Mouse (Mus musculus) intestine, postnatal 0 days (tissue): ENCODE measurements around the gene Rnf2. TPM values are rescaled to one million over a fixed set of nuclear protein-coding genes. Genes with fewer than 3 reads are reported as not detected.

Experiments used
- ATAC-seq: fragments of 200-750 bp; cut with Nextera tagmentation; 2 replicates; pipeline ENCODE4 v1.8.0; 2017; ENCODE audit warnings: mild to moderate bottlenecking, moderate TSS enrichment, moderate library complexity
- H3K27ac ChIP-seq: fragments of 300-500 bp; sonication (generic); 2 replicates; pipeline ENCODE4 v1.5.1; 2014; ENCODE audit warnings: mild to moderate bottlenecking, low read depth, low read length, moderate library complexity
- H3K27me3 ChIP-seq: fragments of 300-500 bp; sonication (generic); replicated peaks from 2 replicates; pipeline ENCODE4 v1.6.1; 2014; ENCODE audit warnings: low read length, mixed read lengths; ENCODE audit not compliant: control insufficient read depth, insufficient read depth
- H3K36me3 ChIP-seq: fragments of 300-500 bp; sonication (generic); 2 replicates; pipeline ENCODE4 v1.6.1; 2014; ENCODE audit warnings: mild to moderate bottlenecking, moderate library complexity; ENCODE audit not compliant: control insufficient read depth, insufficient read depth
- H3K4me1 ChIP-seq: fragments of 300-500 bp; sonication (generic); replicated peaks from 2 replicates; pipeline ENCODE4 v1.6.1; 2014; ENCODE audit warnings: antibody characterized with exemption, low read length, mixed read lengths; ENCODE audit not compliant: control insufficient read depth, insufficient read depth
- H3K4me2 ChIP-seq: fragments of 300-500 bp; sonication (generic); replicated peaks from 2 replicates; pipeline ENCODE4 v1.6.1; 2014; ENCODE audit warnings: low read depth, mild to moderate bottlenecking, moderate library complexity
- H3K4me3 ChIP-seq: fragments of 300-500 bp; sonication (generic); 2 replicates; pipeline ENCODE4 v1.5.1; 2014; ENCODE audit warnings: low read depth, low read length
- H3K9ac ChIP-seq: fragments of 300-500 bp; sonication (generic); 2 replicates; pipeline ENCODE4 v1.6.1; 2014; ENCODE audit warnings: mild to moderate bottlenecking, low read depth, low read length
- H3K9me3 ChIP-seq: fragments of 300-500 bp; sonication (generic); 2 replicates; pipeline ENCODE4 v1.6.1; 2016; ENCODE audit warnings: mixed run types; ENCODE audit not compliant: control insufficient read depth
- CTCF ChIP-seq: sonication (generic); IDR thresholded peaks from 2 replicates; pipeline ENCODE4 v1.5.1; 2016; ENCODE audit warnings: low read depth, mild to moderate bottlenecking, control low read depth, antibody characterized with exemption, moderate library complexity
- WGBS: fragments of 180-500 bp; shearing (Covaris S2); extraction: QIAGEN DNeasy Blood & Tissue Kit; methylation state at CpG from one replicate; pipeline ENCODE4 v1.1.7; 2014; 5-methylcytosine and 5-hydroxymethylcytosine counted together
- polyA plus RNA-seq: library from polyadenylated mRNA; unstranded; fragments of >200 nt; fragmentation: Nextera tagmentation; extraction: Ambion mirVana; gene quantifications from 2 replicates; pipeline ENCODE4 v1.2.1, GENCODE M21; 2015

Rnf2 gene
- polyA plus RNA-seq, 1 experiment from 2014 or later: 26.9 TPM

DNA sequence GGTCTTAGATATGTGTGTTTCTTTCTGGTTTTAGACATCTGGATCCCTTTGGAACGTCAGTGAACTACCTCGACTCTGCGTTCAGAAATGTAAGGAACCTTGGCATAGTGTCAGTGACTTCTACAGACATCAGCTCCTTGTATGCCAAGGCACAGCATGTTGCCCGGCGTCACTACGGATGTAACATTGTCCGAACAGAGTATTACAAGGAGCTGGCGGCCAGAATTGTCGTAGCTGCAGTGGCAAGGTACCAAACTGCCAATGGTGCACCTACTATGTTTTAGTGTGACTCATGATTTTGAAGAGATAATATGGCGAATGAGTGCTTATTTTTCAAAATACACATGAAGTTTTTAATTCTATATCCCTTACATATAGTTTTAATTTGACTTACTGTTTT lies 50.9 kb downstream of the Rnf2 start:
- no peak for ATAC-seq
- 94% methylated on average over 10 of the region's 10 CpGs for WGBS
- Histone ChIP-seq H3K27ac (no peak overlapping the region), H3K4me1 (no peaks in the 10 kb centered on the region), H3K4me2 (no peak overlapping the region), H3K4me3 (no peak overlapping the region), H3K9ac (no peak overlapping the region), H3K36me3 (peaks cover 80% of the 10 kb centered on the region), H3K27me3 (no peaks in the 10 kb centered on the region), H3K9me3 (no peaks in the 10 kb centered on the region)
- TF ChIP-seq CTCF: no peak

DNA sequence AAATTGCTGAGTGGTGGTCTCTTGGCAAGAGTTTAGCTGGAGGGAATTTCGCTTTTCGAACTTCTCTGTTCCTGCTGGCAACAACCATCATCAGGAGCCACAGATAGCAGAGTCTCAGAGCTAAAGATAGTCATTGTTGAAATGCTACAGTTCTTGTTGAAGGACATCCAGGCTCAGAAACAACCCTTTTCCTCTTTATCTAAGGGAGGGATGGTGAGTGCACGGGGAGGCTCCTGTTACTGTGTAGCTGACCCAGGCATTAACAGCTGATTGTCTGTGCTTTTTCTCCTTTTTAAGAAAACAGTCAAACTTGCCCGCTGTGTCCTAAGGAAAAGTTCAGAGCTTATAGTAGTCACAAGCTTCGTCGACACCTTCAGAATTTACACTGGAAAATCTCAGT lies 65.3 kb downstream of the Rnf2 start:
- H3K27ac ChIP-seq: no peak overlapping the region
- no peak overlapping the region for H3K9ac ChIP-seq
- no peak for TF ChIP-seq CTCF
- no peaks in the 10 kb centered on the region for H3K4me1 ChIP-seq
- no peak overlapping the region for H3K4me3 ChIP-seq
- 83% methylated on average over 6 of the region's 6 CpGs for WGBS
- no peak for ATAC-seq
- H3K9me3 ChIP-seq: no peaks in the 10 kb centered on the region
- peaks cover 54% of the 10 kb centered on the region for H3K36me3 ChIP-seq
- H3K4me2 ChIP-seq: no peak overlapping the region
- no peaks in the 10 kb centered on the region for H3K27me3 ChIP-seq

- Histone ChIP-seq H3K4me3 (peak overlapping the region; percentile 94), H3K27ac (peak overlapping the region; percentile 100), H3K27me3 (no peaks in the 10 kb centered on the region), H3K36me3 (peaks cover 3% of the 10 kb centered on the region; the same call in 1 of the 2 replicates), H3K4me2 (peak overlapping the region; percentile 72), H3K9ac (peak overlapping the region; percentile 98), H3K9me3 (no peaks in the 10 kb centered on the region), H3K4me1 (no peaks in the 10 kb centered on the region)
- 17% methylated on average over 9 of the region's 9 CpGs for WGBS
- no peak for TF ChIP-seq CTCF
- peak; percentile 24; the same call in 1 of the 2 replicates for ATAC-seq
Measured at GRCm38 (mm10) chr1:151429316-151429715, 71.4 kb downstream of the Rnf2 start.

- peak within 1 kb of the TSS; percentile 100 for H3K27ac ChIP-seq
- no peaks in the 10 kb centered on the region for H3K27me3 ChIP-seq
- peak within 1 kb of the TSS; percentile 94 for H3K4me3 ChIP-seq
- no peaks in the 10 kb centered on the region; the same call in 1 of the 2 replicates for H3K36me3 ChIP-seq
- H3K4me2 ChIP-seq: peak within 1 kb of the TSS; percentile 72
- peak within 1 kb of the TSS; percentile 98 for H3K9ac ChIP-seq
- H3K4me1 ChIP-seq: no peaks in the 10 kb centered on the region
- TF ChIP-seq CTCF: no peak
- WGBS: under 1% methylated on average over 73 of the region's 74 CpGs
- peak; percentile 99 for ATAC-seq
- no peaks in the 10 kb centered on the region for H3K9me3 ChIP-seq
Measured at GRCm38 (mm10) chr1:151428263-151429221, 72.2 kb downstream of the Rnf2 start, which contains the start of the genes Swt1 and Trmt1l. Gene Swt1, minus strand, starts transcription at chr1:151428455. Gene Trmt1l, plus strand, starts transcription at chr1:151428542.

DNA sequence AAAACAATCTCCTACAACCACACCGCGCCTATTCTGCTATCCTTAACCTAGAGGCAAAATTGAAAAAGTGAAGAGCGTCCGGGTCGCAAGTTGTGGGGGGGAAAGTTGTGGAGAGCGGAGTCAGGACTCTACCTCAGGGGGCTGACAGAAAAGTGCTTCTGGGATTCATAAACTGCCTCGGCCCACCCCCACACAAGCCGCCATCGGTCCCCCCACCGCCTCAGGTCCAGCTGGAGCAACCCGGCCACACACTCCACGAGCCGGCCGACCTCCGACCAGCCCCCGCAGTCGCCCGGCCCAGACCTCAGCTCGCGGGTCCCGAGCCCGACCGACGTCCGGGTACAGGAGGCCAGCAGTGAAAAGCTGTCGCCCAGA lies 72.9 kb downstream of the Rnf2 start:
- Histone ChIP-seq H3K9ac (peak overlapping the region; percentile 78), H3K27ac (peak overlapping the region; percentile 100), H3K36me3 (no peaks in the 10 kb centered on the region), H3K4me1 (no peaks in the 10 kb centered on the region), H3K27me3 (no peaks in the 10 kb centered on the region), H3K4me2 (peak overlapping the region; percentile 72), H3K4me3 (peak overlapping the region; percentile 94), H3K9me3 (no peaks in the 10 kb centered on the region)
- no peak for TF ChIP-seq CTCF
- peak; percentile 32 for ATAC-seq
- WGBS: under 1% methylated on average over 25 of the region's 26 CpGs

GRCm38 (mm10) chr1:151426947-151427600 lies 73.7 kb downstream of the Rnf2 start:
- Histone ChIP-seq H3K4me3 (peak overlapping the region; percentile 94), H3K9ac (peak overlapping the region; percentile 78; the same call in 1 of the 2 replicates), H3K4me2 (peak overlapping the region; percentile 72), H3K36me3 (peaks cover 4% of the 10 kb centered on the region; the same call in 1 of the 2 replicates), H3K27me3 (no peaks in the 10 kb centered on the region), H3K4me1 (no peaks in the 10 kb centered on the region), H3K9me3 (no peaks in the 10 kb centered on the region), H3K27ac (peak overlapping the region; percentile 100)
- 15% methylated on average over 7 of the region's 7 CpGs for WGBS
- no peak for TF ChIP-seq CTCF
- no peak for ATAC-seq
